Mouse (Mus musculus) CD4-positive, CD25-positive, alpha-beta regulatory T cell, adult 9 weeks (primary cell): ENCODE results near the gene Pnp2. TPM values are rescaled to one million over a fixed set of nuclear protein-coding genes. Genes with fewer than 3 reads are reported as not detected.

ENCODE experiments used
- polyA plus RNA-seq: library from polyadenylated mRNA; unstranded; fragments of 100-300 nt; shearing (Covaris generic); gene quantifications from one replicate; pipeline ENCODE4 v1.2.1, GENCODE M21; 2017

The Pnp2 gene
- 1.1 TPM for polyA plus RNA-seq

DNA sequence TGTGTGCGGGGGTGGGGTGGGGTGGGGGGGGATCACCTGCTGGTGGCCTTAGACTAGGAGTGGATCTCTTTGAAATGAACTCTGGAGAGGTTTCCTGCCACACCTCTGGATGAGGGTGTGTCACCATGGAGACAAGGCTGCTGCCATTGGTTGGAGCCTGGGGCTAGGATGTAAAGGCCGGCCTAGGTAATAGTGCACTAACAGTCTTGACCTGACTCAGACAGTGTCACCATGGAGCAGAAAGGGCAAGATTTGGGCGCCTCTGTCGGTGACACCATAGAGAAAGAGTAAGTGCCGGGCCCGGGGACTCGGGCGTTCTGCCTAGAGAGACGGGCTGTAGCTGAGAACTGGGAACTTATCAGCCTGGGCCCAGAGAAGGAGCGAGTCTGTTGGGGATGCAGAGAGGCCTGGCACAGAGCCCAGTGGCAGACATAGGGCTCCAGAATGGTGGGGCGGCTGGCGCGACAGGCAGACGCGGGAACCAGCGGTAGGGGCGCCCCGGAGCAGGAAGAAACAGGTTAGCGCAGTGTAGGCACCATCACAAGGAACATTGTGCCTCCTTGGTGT is at the start of gene Pnp2:
Gene Pnp2, plus strand, starts transcription at position 51 of the 567 bp plus-strand sequence.

GRCm38 (mm10) chr14:50924281-50925064 is 31.3 kb upstream of the Pnp2 start, which contains the start of the genes Osgep and Apex1:
Gene Osgep, minus strand, starts transcription at chr14:50924893.
Gene Apex1, plus strand, starts transcription at chr14:50924968.

GRCm38 (mm10) chr14:50930754-50931492 is 24.9 kb upstream of the Pnp2 start, which contains the start of the genes Pip4p1 and Pnp:
Gene Pip4p1, minus strand, starts transcription at chr14:50930856.
Gene Pnp, plus strand, starts transcription at chr14:50931082.

DNA sequence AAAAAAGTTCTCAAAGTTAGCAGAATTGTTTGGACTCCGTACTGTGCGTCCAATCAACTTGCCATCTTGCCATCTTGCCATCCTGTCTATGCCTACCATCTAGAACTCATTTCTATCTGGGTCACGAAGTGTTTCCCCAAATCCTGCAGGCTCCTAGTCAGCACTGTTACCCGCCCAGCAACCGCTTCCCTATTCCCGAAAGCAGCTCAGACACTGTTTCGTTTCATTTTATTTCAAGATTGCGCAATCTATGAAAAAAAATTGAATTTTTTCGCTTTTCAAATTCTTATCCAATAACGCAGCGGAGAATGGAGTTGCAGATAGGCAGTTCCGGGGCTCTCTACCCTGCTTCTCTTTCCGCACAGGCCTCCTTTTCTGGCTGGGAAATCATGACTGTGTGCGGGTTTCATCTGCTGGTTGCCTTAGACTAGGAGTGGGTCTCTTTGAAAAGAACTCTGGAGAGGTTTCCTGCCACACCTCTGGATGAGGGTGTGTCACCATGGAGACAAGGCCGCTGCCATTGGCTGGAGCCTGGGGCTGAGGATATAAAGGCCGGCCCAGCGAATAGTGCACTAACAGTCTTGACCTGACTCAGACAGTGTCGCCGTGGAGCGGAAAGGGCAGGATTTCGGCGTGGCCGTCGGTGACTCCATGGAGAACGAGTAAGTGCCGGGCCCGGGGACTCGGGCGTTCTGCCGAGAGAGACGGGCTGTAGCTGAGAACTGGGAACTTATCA is 11.7 kb upstream of the Pnp2 start, which contains the start of gene Gm49342:
Gene Gm49342, plus strand, starts transcription at position 586 of the 736 bp plus-strand sequence.

GRCm38 (mm10) chr14:51007152-51007801 is 51.5 kb downstream of the Pnp2 start, which contains the start of gene Rnase10:
Gene Rnase10, plus strand, starts transcription at chr14:51007751.

Other genes starting within 250 kb of the Pnp2 start
- not detected for gene Olfr748, start 248.6 kb upstream of the Pnp2 start, polyA plus RNA-seq
- gene Olfr749, start 210.9 kb upstream of the Pnp2 start, polyA plus RNA-seq, result not detected
- gene Ttc5, start 170.5 kb upstream of the Pnp2 start, polyA plus RNA-seq, result 125 TPM
- gene Ccnb1ip1, start 148.3 kb upstream of the Pnp2 start, polyA plus RNA-seq, result not detected
- gene Parp2, start 148.2 kb upstream of the Pnp2 start, polyA plus RNA-seq, result 76.4 TPM
- gene Tep1, start 85.4 kb upstream of the Pnp2 start, polyA plus RNA-seq, result 28.8 TPM
- gene Klhl33, start 58.5 kb upstream of the Pnp2 start, polyA plus RNA-seq, result 0.05 TPM
- 70.8 TPM for gene Osgep, start 31.1 kb upstream of the Pnp2 start, polyA plus RNA-seq
- gene Apex1, start 31.0 kb upstream of the Pnp2 start, polyA plus RNA-seq, result 86.5 TPM
- 6.1 TPM for gene Pip4p1, start 25.1 kb upstream of the Pnp2 start, polyA plus RNA-seq
- 55.3 TPM for gene Pnp, start 24.9 kb upstream of the Pnp2 start, polyA plus RNA-seq
- not detected for gene Gm49342, start 11.5 kb upstream of the Pnp2 start, polyA plus RNA-seq
- not detected for gene Rnase10, start 51.8 kb downstream of the Pnp2 start, polyA plus RNA-seq
- gene Rnase9, start 85.9 kb downstream of the Pnp2 start, polyA plus RNA-seq, result not detected
- not detected for gene Rnase11, start 94.2 kb downstream of the Pnp2 start, polyA plus RNA-seq
- not detected for gene Rnase12, start 101.7 kb downstream of the Pnp2 start, polyA plus RNA-seq
- not detected for gene Olfr750, start 118.4 kb downstream of the Pnp2 start, polyA plus RNA-seq
- 19.2 TPM for gene Rnase4, start 135.1 kb downstream of the Pnp2 start, polyA plus RNA-seq
- 3.6 TPM for gene Ang, start 135.2 kb downstream of the Pnp2 start, polyA plus RNA-seq
- gene Eddm3b, start 158.4 kb downstream of the Pnp2 start, polyA plus RNA-seq, result not detected
- 0.93 TPM for gene Rnase6, start 167.9 kb downstream of the Pnp2 start, polyA plus RNA-seq
- not detected for gene Rnase1, start 190.8 kb downstream of the Pnp2 start, polyA plus RNA-seq
- gene Rnase2b, start 206.3 kb downstream of the Pnp2 start, polyA plus RNA-seq, result not detected
- gene Ang2, start 243.2 kb downstream of the Pnp2 start, polyA plus RNA-seq, result not detected
- not detected for gene Ear14, start 247.4 kb downstream of the Pnp2 start, polyA plus RNA-seq